Mouse (Mus musculus) adrenal gland, adult 8-10 months (tissue): ENCODE data around the gene Gm49388. TPM values are rescaled to one million over a fixed set of nuclear protein-coding genes. Genes with fewer than 3 reads are reported as not detected.
"Not testable (repeated sequence)": the region's sequence is repeated elsewhere in the genome, so short reads cannot be mapped to it uniquely, and the experiment has no call there.

Source experiments
- DNase-seq: peaks from one replicate; pipeline ENCODE4 v3.0.0; 2022
- total RNA-seq, 4 experiments: library from RNA; stranded (reverse); gene quantifications; 2 replicates each; pipeline ENCODE4 v1.2.4; 2022

The Gm49388 gene
- total RNA-seq, 4 experiments from 2014 or later, result 4.2 to 8.9 (median 5.8) TPM

DNA sequence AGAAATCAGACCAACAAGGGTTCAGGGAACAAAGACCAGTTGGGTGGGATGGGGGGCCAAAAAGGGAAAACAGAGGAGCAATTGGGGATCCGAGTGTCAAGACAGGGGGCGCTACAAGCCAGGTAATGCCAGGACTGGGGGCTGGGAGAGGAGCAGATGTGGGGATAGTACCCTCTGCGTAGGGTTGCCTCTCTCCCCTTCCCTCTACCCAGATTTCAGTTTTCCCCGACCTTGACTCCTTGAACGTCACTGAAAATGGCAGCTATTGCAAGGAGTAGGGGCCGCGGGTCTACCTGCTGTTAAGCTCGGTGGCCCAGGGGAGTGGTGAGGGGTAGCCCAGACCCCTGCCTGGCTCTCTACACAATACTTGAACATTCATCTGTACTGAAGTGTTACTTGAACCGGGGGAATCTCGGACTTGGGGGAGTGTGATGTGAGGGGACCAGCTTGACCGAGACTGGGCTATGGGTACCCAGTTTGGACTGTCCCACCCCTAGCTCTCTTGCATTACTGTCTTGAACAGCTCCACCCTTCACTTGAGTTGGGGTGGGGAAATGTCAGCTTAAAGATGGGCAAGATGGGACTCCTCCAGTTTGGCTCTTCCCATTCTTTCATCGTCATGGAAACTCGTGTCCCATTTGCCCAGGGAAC, 16.9 kb upstream of the Gm49388 start:
- peak; percentile 56 for DNase-seq

DNA sequence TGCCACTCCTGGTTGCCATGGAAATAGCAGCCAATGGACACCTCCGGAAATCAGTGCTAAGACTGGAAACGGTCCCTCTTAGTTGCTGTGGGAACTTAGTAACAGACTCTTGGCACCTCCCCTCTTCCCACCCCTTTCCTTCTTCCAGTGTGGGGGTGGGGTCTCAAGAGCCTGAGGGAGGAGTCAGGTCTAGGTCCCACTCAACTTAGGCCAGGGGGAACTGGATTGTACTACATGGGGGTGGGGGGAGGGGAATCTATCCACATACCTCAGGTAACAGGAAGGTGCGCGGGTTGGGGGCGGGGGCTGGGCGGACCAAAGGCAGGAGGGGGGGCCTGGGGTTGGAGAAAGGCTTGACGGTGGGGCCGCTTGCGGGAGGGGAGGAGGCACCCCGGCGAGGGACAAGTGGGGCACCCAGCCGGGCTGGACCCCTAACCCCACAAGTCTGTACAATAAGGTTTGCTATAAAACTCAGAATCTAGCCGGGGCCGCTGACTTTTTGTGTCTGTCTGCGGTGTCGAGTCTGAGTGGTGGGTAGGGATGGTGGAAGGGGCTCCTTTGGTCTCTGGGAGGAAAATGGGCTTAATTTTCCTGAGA, 16.3 kb upstream of the Gm49388 start:
- peak; percentile 97 for DNase-seq

DNA sequence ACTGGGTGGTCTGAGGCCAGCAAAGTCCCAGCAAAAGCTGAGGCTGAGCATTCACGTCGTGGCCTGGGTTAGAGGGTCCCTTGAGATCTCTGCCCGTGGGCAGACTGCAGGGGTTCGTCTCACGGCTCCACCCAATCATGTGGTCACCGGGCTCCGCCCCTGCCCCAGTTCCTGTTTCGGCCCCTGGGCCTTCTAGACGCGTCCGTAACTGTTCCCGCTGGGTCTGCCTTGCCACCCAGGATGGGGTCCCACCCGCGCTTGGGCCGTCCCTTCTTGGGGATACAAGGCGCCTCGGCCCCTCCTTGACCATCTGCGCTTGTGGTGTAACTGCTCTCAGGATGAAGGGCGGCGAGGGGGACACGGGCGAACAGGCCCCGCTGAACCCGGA, 15.8 kb upstream of the Gm49388 start, which contains the start of gene Orai3:
Gene Orai3 (plus strand): TSS at position 165 of the 388 bp plus-strand sequence.
- peak; percentile 88 for DNase-seq

DNA sequence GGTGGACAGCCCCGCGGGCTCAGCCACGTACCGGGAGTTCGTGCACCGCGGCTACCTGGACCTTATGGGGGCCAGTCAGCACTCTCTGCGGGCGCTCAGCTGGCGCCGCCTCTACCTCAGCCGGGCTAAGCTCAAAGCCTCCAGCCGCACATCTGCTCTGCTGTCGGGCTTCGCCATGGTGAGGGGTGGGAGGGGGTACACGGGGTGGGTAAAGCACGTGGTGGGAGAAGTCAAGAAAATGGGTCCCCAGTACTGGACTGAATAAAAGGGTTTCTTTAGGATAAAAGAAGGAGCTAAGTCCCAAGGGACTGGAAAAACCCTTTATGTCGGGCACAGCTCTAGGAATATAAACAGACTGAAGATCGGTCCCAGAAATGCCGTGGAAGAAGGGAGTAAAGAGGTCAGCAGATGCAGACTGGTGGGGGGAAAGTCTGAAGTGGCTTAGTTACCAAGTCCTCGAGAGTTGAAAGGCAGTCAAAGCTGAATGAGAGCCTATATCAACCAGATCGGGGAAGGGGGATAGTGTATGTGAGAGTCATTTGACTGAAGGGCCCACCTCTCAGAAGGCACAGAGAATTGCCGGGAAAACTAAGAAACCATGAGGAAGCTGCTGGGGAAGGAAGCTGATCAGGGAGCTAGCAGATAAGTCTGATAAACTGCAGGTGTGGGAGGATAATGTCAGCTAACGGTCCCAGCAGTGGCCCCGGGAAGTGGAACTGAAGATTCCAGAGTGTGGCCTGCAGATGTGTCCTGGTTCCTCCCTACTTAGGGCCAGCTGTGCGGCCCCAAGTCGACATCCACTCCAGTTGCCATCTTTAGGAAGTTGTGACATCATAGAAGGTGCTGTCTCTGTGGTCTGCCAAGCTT, 15.1 kb upstream of the Gm49388 start:
- no peak for DNase-seq

DNA sequence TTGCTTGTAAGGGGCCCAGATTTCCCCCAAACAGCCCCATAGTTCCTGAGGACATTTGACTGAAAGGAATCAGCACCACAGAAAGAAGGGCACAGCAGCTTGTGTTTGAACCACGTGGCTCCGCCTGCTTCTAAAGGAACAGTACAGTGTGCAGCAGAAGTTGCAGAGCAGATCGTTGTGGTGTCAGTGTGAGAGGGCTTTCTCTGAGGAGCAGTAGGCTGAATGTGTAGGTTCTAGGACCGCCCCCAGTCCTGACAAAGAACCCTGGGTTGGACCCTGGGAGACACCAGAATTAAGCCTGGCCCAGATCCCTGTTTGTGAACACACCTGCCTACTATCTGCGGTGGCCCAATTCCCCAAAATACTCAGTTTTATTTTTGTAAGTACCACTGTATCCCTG, 14.1 kb upstream of the Gm49388 start:
- no peak for DNase-seq

DNA sequence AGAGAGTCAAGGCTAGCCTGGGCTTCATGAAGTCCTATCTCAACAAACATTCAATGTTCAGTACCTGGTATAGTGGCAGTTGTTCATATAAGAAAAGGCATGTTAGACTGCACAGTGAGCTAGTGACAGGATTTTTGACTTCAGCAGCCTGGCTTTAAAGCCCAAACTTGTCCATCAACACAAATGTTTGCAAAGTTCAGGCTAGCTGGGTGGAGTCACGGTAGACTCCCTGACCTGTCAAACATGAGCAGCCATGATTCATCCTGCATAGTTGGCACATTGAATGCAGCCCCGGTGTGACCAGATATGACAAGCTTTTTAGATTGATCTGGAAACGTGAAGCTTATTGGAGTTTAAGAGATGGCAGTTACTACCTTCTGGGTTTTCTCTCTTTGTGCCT, 13.3 kb upstream of the Gm49388 start:
- no peak for DNase-seq

DNA sequence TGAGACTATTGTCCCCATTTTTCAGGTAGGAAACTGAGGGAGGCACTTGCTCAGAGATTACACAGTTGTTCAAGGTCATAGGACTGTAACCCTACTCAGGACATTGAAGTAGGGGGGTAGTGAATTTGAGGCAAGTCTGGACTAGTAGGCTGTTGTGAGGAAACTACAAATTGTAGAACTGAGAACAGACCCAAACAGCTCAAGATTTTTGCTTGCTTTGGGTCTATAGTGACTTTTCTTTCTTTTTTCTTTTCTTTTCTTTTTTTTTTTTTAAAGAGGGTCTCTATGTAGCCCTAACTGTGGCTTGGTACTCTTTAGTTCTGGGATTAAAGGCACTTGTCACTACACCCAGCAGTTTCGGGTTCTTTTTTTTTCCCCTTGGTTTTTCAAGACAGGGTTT, 12.9 kb upstream of the Gm49388 start:
- DNase-seq, result no peak

DNA sequence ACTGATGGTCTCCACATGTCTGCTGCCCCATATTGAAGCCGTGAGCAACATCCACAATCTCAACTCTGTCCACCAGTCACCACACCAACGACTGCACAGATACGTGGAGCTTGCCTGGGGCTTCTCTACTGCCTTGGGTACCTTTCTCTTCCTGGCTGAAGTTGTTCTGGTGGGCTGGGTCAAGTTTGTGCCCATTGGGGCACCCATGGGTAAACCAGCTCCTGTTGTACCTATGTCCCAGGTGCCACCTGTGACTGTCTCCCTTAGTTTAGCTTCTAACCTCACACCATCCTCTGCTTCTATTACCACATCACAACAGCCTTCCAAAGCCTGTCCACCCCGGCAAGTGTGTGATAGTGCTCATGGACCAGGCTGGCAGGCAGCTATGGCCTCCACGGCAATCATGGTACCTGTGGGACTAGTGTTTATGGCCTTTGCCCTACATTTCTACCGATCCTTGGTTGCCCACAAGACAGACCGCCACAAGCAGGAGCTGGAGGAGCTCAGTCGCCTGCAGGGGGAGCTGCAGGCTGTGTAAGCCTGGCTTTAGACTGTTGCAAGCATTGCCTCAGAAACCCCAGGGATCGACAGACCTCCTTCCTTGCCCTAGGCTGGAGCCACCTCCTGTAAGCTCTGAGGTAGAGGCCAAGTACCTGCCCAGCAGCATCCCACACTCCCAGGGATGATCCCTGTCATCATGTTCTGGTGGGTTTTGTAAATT, 11.6 kb upstream of the Gm49388 start:
- peak; percentile 70 for DNase-seq

DNA sequence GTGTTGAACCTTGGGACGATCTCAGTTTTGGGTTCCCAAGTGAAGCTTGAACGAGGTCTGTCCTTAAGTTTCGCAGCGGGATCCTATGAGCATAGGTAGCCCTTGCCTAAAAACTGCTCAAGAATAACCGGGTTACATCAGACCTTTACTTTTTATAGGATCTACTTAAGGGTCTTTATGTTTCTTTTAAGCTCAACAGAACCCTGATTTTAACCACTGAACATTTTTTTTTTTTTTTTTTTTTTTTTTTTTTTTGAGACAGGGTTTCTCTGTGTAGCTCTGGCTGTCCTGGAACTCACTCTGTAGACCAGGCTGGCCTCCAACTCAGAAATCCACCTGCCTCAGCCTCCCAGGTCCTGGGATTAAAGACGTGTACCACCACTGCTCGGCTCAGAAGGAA, 9.6 kb upstream of the Gm49388 start:
- not testable (repeated sequence) for DNase-seq

DNA sequence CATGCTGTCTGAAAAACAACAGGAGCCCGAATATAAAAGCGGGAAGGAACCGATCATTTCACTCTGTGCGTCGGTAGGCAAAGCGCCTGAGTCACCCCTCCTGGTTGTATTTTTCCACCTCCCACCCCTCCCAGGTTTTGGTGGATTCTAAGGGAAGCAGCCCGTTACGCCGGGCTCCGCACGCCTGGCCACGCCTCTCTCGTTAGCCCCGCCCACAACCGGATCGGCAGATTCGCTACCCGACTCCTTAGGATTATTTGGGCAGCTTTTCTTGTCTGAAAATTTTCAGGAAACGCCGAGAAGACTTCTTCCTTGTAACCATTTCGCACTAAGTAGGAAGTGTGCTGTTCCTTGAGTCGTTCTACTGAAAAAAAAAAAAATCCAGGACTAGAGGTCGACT, 9.0 kb upstream of the Gm49388 start, which contains the start of gene Setd1a:
Gene Setd1a (plus strand): TSS at position 245 of the 400 bp plus-strand sequence.
- peak; percentile 89 for DNase-seq

DNA sequence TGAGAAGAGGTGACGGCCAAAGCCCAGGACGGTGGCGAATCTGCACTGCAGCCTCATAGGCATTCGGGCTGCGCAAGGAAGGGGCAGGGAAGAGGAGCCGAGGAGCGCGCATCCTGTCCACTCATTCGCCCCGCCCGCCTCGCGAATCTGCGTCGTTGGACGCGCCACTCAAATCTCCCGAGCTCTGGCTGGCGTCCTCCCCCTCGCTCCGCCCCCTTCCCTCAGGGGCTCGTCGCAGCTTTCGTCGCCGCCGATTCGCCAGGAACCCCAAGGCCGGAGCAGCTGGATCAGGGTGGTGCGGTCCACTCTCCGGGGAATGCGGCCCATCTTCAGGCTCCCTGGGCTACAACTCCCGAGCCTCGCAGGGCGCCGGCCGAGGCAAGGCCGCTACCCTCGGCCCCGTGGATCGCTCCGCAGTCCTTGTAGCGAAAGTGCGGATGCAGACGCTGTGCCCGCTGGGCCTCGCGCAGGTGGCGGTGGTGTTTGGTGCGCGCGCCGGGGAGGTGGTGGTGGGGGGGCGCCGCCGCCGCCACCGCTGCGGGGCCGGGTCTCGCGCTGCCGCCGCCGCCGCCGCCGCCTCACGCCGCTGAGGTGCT, 8.4 kb upstream of the Gm49388 start:
- peak; percentile 95 for DNase-seq

DNA sequence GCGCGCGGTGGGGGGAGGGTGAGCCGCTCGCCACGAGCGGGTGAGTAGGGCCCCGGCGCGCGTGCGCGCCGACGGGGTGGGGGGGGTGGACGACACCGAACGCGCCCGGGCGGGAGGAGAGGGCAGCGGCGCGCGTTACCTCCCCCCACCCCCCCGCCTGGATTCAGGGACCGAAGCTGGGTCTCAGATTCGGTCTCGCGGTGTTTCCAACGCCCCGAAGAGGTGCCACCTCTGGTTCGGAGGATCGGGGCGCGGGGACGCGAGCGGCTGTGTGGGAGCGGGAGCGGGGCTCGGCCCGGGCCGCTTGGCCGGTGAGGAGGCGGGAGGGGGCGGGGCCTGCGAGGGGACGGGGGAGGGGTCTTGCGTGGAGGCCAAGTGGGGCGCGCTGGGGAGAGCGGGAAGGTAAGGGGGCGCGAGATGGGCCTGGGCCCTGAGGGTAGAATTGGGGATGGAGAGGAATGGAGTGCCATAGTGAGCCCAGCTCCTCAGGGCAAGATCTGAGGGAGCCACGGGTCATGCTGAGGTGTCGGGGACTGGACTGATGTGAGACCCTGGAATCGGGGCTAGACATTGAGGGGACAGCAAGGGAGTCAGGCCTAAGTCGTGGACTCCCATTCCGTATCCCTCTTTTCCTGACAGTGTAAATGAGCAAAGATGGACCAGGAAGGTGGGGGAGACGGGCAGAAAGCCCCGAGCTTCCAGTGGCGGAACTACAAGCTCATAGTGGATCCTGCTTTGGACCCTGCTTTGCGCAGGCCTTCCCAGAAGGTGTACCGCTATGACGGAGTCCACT, 7.7 kb upstream of the Gm49388 start:
- DNase-seq, result no peak

DNA sequence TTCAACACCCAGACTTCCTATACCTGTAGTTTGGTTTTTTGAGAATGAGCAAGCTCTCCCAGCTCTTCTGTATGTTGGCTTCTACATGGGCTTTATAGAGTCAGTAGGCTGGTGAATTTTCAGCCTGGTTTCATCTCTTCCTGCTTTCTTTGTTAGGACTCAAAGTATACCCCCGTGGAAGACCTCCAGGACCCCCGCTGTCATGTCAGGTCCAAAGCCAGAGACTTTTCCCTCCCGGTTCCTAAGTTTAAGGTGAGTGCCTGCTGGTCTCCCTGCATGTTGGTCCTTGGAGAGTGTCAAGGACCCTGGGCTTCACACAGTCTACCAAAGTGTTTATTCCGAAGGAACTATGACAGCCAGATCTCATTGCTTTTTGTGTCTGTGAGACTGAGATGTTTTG, 7.1 kb upstream of the Gm49388 start:
- DNase-seq, result no peak

DNA sequence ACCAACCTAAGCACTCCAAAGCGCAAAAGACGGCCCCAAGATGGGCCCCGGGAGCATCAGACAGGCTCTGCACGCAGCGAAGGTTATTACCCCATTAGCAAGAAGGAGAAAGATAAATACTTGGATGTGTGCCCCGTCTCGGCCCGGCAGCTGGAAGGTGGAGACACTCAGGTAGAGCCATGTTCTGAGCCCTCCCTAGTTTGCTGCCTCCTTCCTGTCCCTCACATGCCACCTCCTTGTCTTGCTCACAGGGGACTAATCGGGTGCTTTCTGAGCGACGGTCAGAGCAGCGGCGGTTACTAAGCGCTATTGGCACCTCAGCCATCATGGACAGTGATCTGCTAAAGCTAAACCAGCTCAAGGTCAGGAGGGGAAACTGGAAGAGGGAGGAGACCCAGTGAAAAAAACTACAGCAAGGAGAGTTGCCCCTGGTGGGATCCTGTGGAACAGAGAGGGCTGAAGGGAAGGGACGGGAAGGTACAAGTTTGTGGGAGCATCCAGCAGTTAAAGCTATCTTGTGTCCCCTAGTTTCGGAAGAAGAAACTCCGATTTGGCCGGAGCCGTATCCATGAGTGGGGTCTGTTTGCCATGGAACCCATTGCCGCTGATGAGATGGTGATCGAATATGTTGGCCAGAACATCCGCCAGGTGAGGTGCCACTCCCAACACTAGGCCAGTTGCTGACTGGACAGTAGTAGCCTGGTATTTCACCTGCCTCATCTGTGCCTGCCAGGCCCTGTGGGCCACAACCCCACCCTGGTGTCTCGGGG, 11.9 kb downstream of the Gm49388 start:
- no peak for DNase-seq

DNA sequence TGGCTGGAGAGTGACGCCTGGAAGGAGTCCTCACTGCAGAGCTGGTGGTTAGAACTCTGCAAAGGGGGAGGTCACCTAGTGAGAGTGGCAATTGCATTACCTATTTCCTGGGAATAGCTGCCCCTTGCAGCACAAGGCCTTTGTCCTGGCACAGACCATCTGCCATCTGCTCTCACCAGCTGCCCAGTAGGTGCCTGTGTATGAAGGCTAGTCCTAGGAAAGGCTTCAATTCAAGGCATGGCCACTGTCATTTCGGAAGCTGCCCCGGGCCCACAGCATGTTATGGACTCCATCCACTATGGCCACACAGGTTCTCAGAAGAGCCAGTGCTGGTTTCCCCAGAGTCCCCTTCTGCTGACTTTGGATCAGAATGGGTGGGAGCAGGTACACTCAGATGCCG, 13.2 kb downstream of the Gm49388 start:
- DNase-seq, result no peak

DNA sequence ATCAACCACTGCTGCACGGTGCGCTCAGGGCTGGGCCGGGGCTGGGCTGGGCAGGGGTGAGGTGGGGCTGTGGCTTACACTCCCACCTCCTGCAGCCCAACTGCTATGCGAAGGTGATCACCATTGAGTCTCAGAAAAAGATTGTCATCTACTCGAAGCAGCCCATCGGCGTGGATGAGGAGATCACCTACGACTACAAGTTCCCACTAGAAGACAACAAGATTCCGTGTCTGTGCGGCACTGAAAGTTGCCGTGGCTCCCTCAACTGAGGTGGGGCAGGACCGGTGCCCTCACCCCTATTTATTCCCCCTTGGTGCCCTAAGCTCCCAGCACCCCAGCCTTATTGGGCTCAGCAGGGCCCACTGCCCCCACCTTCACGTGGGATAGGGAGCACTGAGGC, 13.8 kb downstream of the Gm49388 start:
- no peak for DNase-seq

DNA sequence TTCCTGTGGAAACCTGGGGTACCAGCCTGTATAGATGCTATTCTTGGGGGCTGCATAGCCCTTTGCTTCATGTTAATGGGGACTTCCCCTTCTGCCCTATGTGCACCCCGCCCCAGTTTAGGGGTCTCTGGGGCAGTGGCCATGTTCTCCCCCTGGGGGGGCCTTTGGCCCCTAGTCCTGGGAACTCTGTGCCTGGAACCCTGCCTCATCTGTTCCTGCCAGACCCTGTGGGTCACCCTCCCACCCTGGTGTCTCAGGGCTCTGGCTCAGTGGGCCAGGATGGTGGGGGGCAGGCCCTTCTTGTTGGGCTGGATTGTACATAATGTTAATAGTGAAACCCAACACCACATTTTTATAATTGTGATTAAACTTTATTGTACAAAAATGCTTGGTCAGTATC, 14.3 kb downstream of the Gm49388 start:
- no peak for DNase-seq

DNA sequence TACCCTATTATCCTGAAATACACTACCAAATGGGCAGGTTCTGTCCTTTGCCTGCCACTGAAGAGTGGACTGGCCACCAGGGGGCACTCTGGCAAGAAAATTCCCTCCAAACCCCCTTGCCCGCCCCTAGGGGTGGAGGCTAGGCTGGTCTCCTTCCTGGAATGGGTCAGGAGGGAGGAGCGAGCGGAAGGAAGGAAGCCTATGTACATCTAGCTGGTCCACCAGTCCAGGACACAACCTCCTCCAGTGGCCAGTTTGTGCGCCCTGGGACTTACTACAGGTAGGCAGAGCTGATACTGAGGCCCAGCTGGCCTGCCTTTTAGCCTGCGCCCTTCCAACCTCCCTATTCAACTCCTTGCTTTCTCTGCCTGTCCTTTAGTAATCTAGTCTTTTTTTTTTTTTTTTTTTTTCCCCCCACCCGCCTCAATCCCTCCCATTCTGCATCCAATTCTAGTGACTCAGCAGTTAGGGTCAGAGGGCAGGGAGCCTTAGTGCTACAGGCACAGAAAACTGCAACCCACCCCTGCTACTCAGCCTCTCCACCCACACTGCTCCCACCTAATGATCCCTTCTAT, 15.1 kb downstream of the Gm49388 start, which contains the start of gene Hsd3b7:
Gene Hsd3b7 (plus strand): TSS at position 170 of the 575 bp plus-strand sequence.
- DNase-seq, result peak; percentile 92

DNA sequence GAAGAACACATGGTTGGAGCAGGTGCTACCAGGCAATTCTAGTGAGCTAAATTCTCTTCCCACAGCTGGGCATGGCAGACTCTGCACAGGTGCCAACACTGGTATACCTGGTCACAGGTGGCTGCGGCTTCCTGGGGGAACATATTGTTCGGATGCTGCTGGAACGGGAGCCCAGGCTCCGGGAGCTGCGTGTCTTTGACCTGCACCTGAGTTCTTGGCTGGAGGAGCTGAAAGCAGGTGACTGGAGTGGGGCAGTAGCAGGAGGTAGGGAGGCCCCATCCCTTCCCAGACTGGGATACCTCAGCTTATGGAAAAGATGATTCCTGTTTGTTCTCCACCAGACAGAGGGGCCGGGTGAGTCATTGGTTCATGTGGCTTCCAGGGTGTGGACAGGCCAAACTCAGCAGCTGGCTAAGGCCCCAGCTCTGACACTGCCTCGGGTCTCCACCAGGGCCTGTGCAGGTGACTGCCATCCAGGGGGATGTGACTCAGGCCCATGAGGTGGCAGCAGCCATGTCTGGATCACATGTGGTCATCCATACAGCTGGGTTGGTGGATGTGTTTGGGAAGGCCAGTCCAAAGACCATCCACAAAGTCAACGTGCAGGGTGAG, 15.7 kb downstream of the Gm49388 start:
- no peak for DNase-seq

DNA sequence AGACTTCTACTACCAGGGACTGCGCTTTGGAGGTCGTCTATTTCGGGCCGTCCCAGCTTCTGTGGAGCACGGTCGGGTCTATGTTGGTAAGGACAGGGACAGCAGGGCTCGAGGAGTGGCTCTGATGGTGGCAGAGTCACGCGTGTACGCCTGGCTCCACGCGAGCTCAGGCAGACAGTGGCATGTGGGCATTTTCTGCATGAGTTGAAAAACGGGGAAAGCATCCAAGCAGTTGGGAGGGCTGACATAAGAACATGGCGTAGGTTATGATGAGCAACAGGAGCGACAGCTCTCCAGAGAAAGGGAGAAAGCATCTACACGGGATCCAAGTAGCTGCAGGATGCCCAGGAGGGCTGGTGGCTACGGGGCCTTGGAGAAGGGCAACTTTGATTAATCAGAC, 16.9 kb downstream of the Gm49388 start:
- no peak for DNase-seq
